Mouse (Mus musculus): ENCODE measurements around the gene Map2.

- TF ChIP-seq CHD2 (IDR thresholded peaks at IDR 0.05; ENCODE audit: low read depth, low read length) (no peak), HCFC1 (IDR thresholded peaks at IDR 0.05; ENCODE audit: borderline replicate concordance, insufficient read depth, low read length) (no peak), MAFK (IDR thresholded peaks at IDR 0.05; ENCODE audit: insufficient read depth, low read depth, low read length) (no peak)
These were observed 17.8 kb downstream of the Map2 start for GRCm38 (mm10) chr1:66192891-66193290.

Measured in ES-E14 (cell line).